Mouse (Mus musculus) liver, embryonic 16.5 days (tissue): ENCODE measurements around the gene 1700102P08Rik. TPM values are rescaled to one million over a fixed set of nuclear protein-coding genes. Genes with fewer than 3 reads are reported as not detected.

Source experiments
- ATAC-seq: fragments of 200-750 bp; cut with Nextera tagmentation; 2 replicates; pipeline ENCODE4 v1.8.0; 2017; ENCODE audit warnings: low read depth, mild to moderate bottlenecking, moderate number of reproducible peaks, moderate library complexity
- H3K27ac ChIP-seq: fragments of 300-500 bp; sonication (generic); 2 replicates; pipeline ENCODE4 v1.5.1; 2014; ENCODE audit warnings: mild to moderate bottlenecking, low read length
- H3K27me3 ChIP-seq: fragments of 300-500 bp; sonication (generic); 2 replicates; pipeline ENCODE4 v1.6.1; 2014; ENCODE audit warnings: low read depth, low read length, mixed read lengths; ENCODE audit not compliant: control insufficient read depth, insufficient read depth
- H3K36me3 ChIP-seq: fragments of 300-500 bp; sonication (generic); 2 replicates; pipeline ENCODE4 v1.6.1; 2014; ENCODE audit warnings: mild to moderate bottlenecking; ENCODE audit not compliant: control insufficient read depth, insufficient read depth
- H3K4me1 ChIP-seq: fragments of 300-500 bp; sonication (generic); 2 replicates; pipeline ENCODE4 v1.6.1; 2014; ENCODE audit warnings: low read depth, low read length, mixed read lengths; ENCODE audit not compliant: control insufficient read depth
- H3K4me2 ChIP-seq: fragments of 300-500 bp; sonication (generic); 2 replicates; pipeline ENCODE4 v1.6.1; 2014; ENCODE audit warnings: low read depth, low read length, mixed read lengths
- H3K4me3 ChIP-seq: fragments of 300-500 bp; sonication (generic); 2 replicates; pipeline ENCODE4 v1.5.1; 2014; ENCODE audit warnings: low read depth, mild to moderate bottlenecking, low read length
- H3K9ac ChIP-seq: fragments of 300-500 bp; sonication (generic); 2 replicates; pipeline ENCODE4 v1.6.1; 2014; ENCODE audit warnings: low read depth, low read length
- H3K9me3 ChIP-seq: fragments of 300-500 bp; sonication (generic); replicated peaks from 2 replicates; pipeline ENCODE4 v1.6.1; 2016; ENCODE audit warnings: low read length; ENCODE audit not compliant: control insufficient read depth
- WGBS: fragments of 180-500 bp; shearing (Covaris S2); extraction: QIAGEN DNeasy Blood & Tissue Kit; methylation state at CpG from one replicate; pipeline ENCODE4 v1.1.7; 2014; ENCODE audit not compliant: insufficient replicate concordance; 5-methylcytosine and 5-hydroxymethylcytosine counted together
- polyA plus RNA-seq: library from polyadenylated mRNA; unstranded; fragments of >200 nt; fragmentation: Nextera tagmentation; extraction: Ambion mirVana; gene quantifications from 2 replicates; pipeline ENCODE4 v1.2.1, GENCODE M21; 2015

Gene 1700102P08Rik
- polyA plus RNA-seq, 1 experiment from 2014 or later = 0.60 TPM

DNA sequence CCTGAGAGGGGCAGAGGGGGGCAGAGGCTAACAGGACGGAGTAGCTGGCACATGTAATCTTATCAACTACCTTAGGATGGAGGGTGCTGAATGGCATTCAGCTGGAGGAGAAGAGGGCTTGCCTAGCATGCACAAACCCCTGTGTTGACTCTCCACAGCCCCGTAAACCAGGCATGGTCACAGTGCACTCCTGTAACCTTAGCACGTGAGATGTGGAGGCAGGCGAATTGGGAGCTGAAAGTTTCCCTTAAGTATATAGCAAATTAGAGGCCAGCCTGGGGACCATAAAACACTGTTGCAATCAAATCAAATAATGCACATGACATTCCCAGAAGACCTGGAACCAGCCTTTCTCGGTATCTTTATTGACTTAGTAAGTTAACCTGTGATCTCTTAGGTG lies 13.9 kb upstream of the 1700102P08Rik start:
- H3K4me3 ChIP-seq = no peak overlapping the region
- ATAC-seq = no peak
- H3K36me3 ChIP-seq = peaks cover 67% of the 10 kb centered on the region
- no peak overlapping the region for H3K9ac ChIP-seq
- no peaks in the 10 kb centered on the region for H3K27me3 ChIP-seq
- no peaks in the 10 kb centered on the region for H3K4me1 ChIP-seq
- H3K9me3 ChIP-seq = no peaks in the 10 kb centered on the region
- H3K4me2 ChIP-seq = no peak overlapping the region
- 87% methylated on average over 5 of the region's 5 CpGs for WGBS
- no peak overlapping the region for H3K27ac ChIP-seq

DNA sequence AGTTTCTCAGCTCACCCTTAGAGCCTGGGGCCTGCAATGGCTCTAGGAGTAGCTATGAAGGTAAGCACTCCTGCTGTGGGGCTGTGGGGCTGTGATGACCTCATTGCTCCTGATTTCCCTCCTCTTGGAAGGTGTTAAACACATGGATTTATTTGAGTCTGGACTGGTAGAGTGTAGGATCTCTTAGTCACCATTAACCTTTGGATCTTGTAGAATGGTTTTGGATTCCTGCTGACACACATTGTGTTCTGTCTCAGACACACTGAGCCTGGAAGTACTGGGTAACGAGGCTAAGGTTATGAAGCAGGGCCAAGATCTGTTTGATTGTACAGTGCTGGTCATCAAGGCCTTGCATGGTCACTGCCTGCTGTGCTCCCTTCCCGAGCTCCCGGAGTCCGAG lies 13.3 kb upstream of the 1700102P08Rik start:
- Histone ChIP-seq H3K36me3 (peaks cover 67% of the 10 kb centered on the region), H3K9me3 (no peaks in the 10 kb centered on the region), H3K9ac (no peak overlapping the region), H3K4me2 (no peak overlapping the region), H3K27ac (no peak overlapping the region), H3K4me1 (no peaks in the 10 kb centered on the region), H3K4me3 (no peak overlapping the region), H3K27me3 (no peaks in the 10 kb centered on the region)
- no peak for ATAC-seq
- 85% methylated on average over 4 of the region's 4 CpGs for WGBS

GRCm38 (mm10) chr9:108381382-108381781 lies 11.2 kb upstream of the 1700102P08Rik start:
- Histone ChIP-seq H3K36me3 (peaks cover 60% of the 10 kb centered on the region), H3K4me3 (no peak overlapping the region), H3K27me3 (no peaks in the 10 kb centered on the region), H3K4me1 (no peaks in the 10 kb centered on the region), H3K27ac (no peak overlapping the region), H3K4me2 (no peak overlapping the region), H3K9me3 (no peaks in the 10 kb centered on the region), H3K9ac (no peak overlapping the region)
- 89% methylated on average over 9 of the region's 9 CpGs for WGBS
- no peak for ATAC-seq

DNA sequence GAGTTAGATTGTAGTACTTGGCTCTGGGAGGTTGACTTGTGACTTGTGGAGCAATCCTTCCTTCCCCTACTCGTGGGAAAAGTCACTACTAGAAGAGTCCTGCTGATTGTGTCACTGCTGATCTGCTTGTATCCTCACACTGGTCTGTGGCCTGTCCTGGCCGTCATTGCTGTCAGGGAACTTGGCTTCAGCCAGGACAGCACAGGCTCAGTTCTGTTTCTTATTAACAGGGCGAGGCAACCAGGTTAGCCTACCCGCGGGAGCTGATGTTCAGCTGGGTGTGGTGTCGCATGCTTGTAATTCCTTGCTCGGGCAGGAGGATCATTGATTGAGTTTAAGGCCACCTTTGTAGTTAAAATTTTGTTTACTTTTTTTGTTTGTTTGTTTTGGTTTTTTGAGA lies 7.6 kb upstream of the 1700102P08Rik start:
- H3K36me3 ChIP-seq = peaks cover 67% of the 10 kb centered on the region
- H3K4me3 ChIP-seq = no peak overlapping the region
- no peaks in the 10 kb centered on the region for H3K9me3 ChIP-seq
- no peak overlapping the region for H3K9ac ChIP-seq
- no peaks in the 10 kb centered on the region for H3K4me1 ChIP-seq
- no peak for ATAC-seq
- H3K27me3 ChIP-seq = no peaks in the 10 kb centered on the region
- 74% methylated on average over 7 of the region's 7 CpGs for WGBS
- H3K27ac ChIP-seq = no peak overlapping the region
- no peak overlapping the region for H3K4me2 ChIP-seq

DNA sequence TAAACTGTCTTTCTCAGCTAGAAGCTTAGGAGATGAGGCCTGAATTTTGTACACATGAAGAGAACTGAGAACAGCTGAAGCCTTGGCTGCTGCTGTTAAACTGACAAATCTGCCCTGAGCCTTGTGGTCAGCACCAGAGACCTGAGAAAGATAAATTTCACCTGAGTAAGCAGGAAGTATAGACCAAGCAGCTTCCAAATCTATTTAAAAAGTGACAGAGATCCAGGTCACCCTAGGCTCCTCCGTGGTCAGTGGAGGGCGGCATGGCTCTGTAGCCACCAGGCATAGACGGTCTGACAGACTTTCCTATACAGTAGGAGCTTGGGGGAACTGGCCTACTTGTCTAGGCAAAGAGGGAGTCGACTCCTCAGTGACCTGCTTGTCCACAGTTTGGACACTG lies 5.8 kb upstream of the 1700102P08Rik start:
- ATAC-seq = no peak
- peaks cover 70% of the 10 kb centered on the region for H3K36me3 ChIP-seq

DNA sequence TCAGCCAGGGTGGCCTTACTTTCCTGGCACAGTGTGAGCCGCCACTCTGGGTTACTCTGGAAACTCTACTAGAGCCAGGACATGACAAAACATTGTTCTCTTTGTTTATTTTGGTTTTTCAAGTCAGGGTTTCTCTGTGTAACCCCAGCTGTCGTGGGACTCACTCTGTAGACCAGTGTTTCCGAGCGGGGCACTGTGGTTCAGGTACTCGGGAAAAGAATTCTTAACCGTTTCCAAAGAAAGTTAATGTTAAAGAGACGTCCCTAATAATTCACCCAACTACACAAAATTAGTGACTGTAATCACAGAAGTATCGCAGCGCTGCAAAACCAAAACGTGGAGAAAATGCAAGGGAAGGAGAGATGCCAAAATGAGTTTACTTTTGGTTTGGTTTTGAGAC lies 4.0 kb upstream of the 1700102P08Rik start:
- Histone ChIP-seq H3K4me3 (no peak overlapping the region), H3K4me2 (no peak overlapping the region), H3K36me3 (peaks cover 61% of the 10 kb centered on the region), H3K27ac (no peak overlapping the region), H3K4me1 (no peaks in the 10 kb centered on the region), H3K9ac (no peak overlapping the region), H3K27me3 (no peaks in the 10 kb centered on the region), H3K9me3 (no peaks in the 10 kb centered on the region)
- no peak for ATAC-seq
- WGBS = 92% methylated on average over 10 of the region's 10 CpGs

More for the DNA sequence above, 5.8 kb upstream of the 1700102P08Rik start:
- no peak overlapping the region for H3K9ac ChIP-seq
- H3K27ac ChIP-seq = no peak overlapping the region
- H3K4me3 ChIP-seq = no peak overlapping the region
- WGBS = 87% methylated on average over 4 of the region's 4 CpGs
- no peaks in the 10 kb centered on the region for H3K27me3 ChIP-seq
- H3K9me3 ChIP-seq = no peaks in the 10 kb centered on the region
- no peak overlapping the region for H3K4me2 ChIP-seq
- no peaks in the 10 kb centered on the region for H3K4me1 ChIP-seq

GRCm38 (mm10) chr9:108389220-108389619 lies 3.4 kb upstream of the 1700102P08Rik start:
- 80% methylated on average over 6 of the region's 6 CpGs for WGBS
- Histone ChIP-seq H3K9ac (no peak overlapping the region), H3K36me3 (peaks cover 56% of the 10 kb centered on the region)

GRCm38 (mm10) chr9:108394191-108394590 lies 1.6 kb downstream of the 1700102P08Rik start:
- Histone ChIP-seq H3K27ac (no peak overlapping the region), H3K4me2 (no peak overlapping the region), H3K9me3 (no peaks in the 10 kb centered on the region), H3K27me3 (no peaks in the 10 kb centered on the region), H3K4me1 (no peaks in the 10 kb centered on the region), H3K36me3 (peaks cover 22% of the 10 kb centered on the region), H3K4me3 (no peak overlapping the region), H3K9ac (no peak overlapping the region)
- 83% methylated on average over 6 of the region's 6 CpGs for WGBS
- ATAC-seq = no peak

More at GRCm38 (mm10) chr9:108389220-108389619, 3.4 kb upstream of the 1700102P08Rik start:
- no peak overlapping the region for H3K4me3 ChIP-seq
- H3K27ac ChIP-seq = no peak overlapping the region
- no peaks in the 10 kb centered on the region for H3K4me1 ChIP-seq
- H3K9me3 ChIP-seq = no peaks in the 10 kb centered on the region
- H3K27me3 ChIP-seq = no peaks in the 10 kb centered on the region
- no peak for ATAC-seq
- no peak overlapping the region for H3K4me2 ChIP-seq

DNA sequence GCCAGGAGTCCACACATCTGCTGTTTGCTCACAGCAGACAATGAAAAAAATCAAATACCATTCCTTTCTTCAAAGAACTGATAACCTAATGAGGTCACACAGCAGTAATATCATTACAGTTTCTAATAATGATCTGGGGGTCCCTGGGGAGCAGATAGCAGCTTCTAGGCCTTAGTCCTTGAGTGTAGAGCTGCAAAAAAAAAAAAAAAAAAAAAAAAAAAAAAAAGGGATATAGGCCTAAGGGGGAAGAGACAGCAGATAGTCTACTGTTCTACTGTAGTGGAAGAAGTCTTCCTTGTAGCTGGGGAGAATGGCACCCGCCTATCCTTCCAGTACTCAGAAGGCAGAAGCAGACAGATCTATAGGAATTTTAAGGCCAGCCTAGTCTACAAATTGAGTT lies 2.8 kb downstream of the 1700102P08Rik start:
- no peak for ATAC-seq
- Histone ChIP-seq H3K4me2 (no peak overlapping the region), H3K27ac (no peak overlapping the region), H3K4me3 (no peak overlapping the region), H3K9ac (no peak overlapping the region), H3K9me3 (no peaks in the 10 kb centered on the region), H3K4me1 (no peaks in the 10 kb centered on the region), H3K36me3 (peaks cover 16% of the 10 kb centered on the region), H3K27me3 (no peaks in the 10 kb centered on the region)
- WGBS = 72% methylated on average over 1 of the region's 1 CpGs
